Mouse (Mus musculus): Measurements from ENCODE around the gene Nebl.

GRCm38 (mm10) chr2:17603573-17603972, 127.7 kb downstream of the Nebl start:
- TF ChIP-seq POLR2A (IDR thresholded peaks at IDR 0.05; ENCODE audit: control insufficient read depth, low read depth, low read length) (no peak), CTCF (IDR thresholded peaks at IDR 0.05; ENCODE audit: control insufficient read depth, insufficient read depth, insufficient replicate concordance, low read depth, low read length) (no peak)
